Mouse (Mus musculus): Measurements from ENCODE around the gene Prkar1b. TPM values are rescaled to one million over a fixed set of nuclear protein-coding genes. Genes with fewer than 3 reads are reported as not detected.

The Prkar1b gene
- polyA plus RNA-seq, 1 experiment from 2014 or later, result 0.62 TPM

- Histone ChIP-seq H3K9me3 (ENCODE audit: low read length) (no peaks in the 10 kb centered on the region), H3K4me1 (ENCODE audit: insufficient read depth) (no peaks in the 10 kb centered on the region), H3K27me3 (ENCODE audit: insufficient read depth, low read length) (no peaks in the 10 kb centered on the region), H3K4me2 (ENCODE audit: low read depth, low read length) (no peak overlapping the region), H3K9ac (replicated peaks) (no peak overlapping the region), H3K4me3 (ENCODE audit: low read depth, low read length) (no peak overlapping the region), H3K27ac (ENCODE audit: low read depth) (no peak overlapping the region), H3K36me3 (replicated peaks; ENCODE audit: insufficient read depth, low read length) (no peaks in the 10 kb centered on the region)
- TF ChIP-seq CTCF (IDR thresholded peaks at IDR 0.05; ENCODE audit: low read depth), result no peak
- TF ChIP-seq EP300 (IDR thresholded peaks at IDR 0.05; ENCODE audit: low read depth), result no peak
- no peak for DNase-seq
- WGBS (ENCODE audit: insufficient replicate concordance), result 73% methylated on average over 8 of the region's 8 CpGs
- no peak for ATAC-seq
Measured at GRCm38 (mm10) chr5:139138926-139139472, 10.8 kb downstream of the Prkar1b start.

GRCm38 (mm10) chr5:139138261-139138925 lies 11.4 kb downstream of the Prkar1b start:
- H3K4me3 ChIP-seq (ENCODE audit: low read depth, low read length), result no peak overlapping the region
- no peak for ATAC-seq
- WGBS (ENCODE audit: insufficient replicate concordance), result 71% methylated on average over 12 of the region's 12 CpGs
- DNase-seq, result no peak
- H3K9ac ChIP-seq (replicated peaks), result no peak overlapping the region
- TF ChIP-seq EP300 (IDR thresholded peaks at IDR 0.05; ENCODE audit: low read depth) (no peak), CTCF (IDR thresholded peaks at IDR 0.05; ENCODE audit: low read depth) (no peak)
- no peaks in the 10 kb centered on the region for H3K36me3 ChIP-seq (replicated peaks; ENCODE audit: insufficient read depth, low read length)
- H3K27me3 ChIP-seq (ENCODE audit: insufficient read depth, low read length), result no peaks in the 10 kb centered on the region
- H3K27ac ChIP-seq (ENCODE audit: low read depth), result no peak overlapping the region
- no peaks in the 10 kb centered on the region for H3K9me3 ChIP-seq (ENCODE audit: low read length)
- no peak overlapping the region for H3K4me2 ChIP-seq (ENCODE audit: low read depth, low read length)
- no peaks in the 10 kb centered on the region for H3K4me1 ChIP-seq (ENCODE audit: insufficient read depth)

- 83% methylated on average over 6 of the region's 6 CpGs for WGBS (ENCODE audit: insufficient replicate concordance)
- no peaks in the 10 kb centered on the region for H3K27me3 ChIP-seq (ENCODE audit: insufficient read depth, low read length)
- no peak overlapping the region for H3K4me2 ChIP-seq (ENCODE audit: low read depth, low read length)
- no peak for ATAC-seq
- no peak for TF ChIP-seq EP300 (IDR thresholded peaks at IDR 0.05; ENCODE audit: low read depth)
- no peak for TF ChIP-seq CTCF (IDR thresholded peaks at IDR 0.05; ENCODE audit: low read depth)
- no peak for DNase-seq
- H3K9ac ChIP-seq (replicated peaks), result no peak overlapping the region
- no peaks in the 10 kb centered on the region for H3K9me3 ChIP-seq (ENCODE audit: low read length)
- H3K4me3 ChIP-seq (ENCODE audit: low read depth, low read length), result no peak overlapping the region
- no peaks in the 10 kb centered on the region for H3K4me1 ChIP-seq (ENCODE audit: insufficient read depth)
- H3K27ac ChIP-seq (ENCODE audit: low read depth), result no peak overlapping the region
- no peaks in the 10 kb centered on the region for H3K36me3 ChIP-seq (replicated peaks; ENCODE audit: insufficient read depth, low read length)
Measured at GRCm38 (mm10) chr5:139137176-139137575, 12.6 kb downstream of the Prkar1b start.

GRCm38 (mm10) chr5:139136341-139136740 lies 13.5 kb downstream of the Prkar1b start:
- H3K4me3 ChIP-seq (ENCODE audit: low read depth, low read length), result no peak overlapping the region
- TF ChIP-seq EP300 (IDR thresholded peaks at IDR 0.05; ENCODE audit: low read depth), result no peak
- 56% methylated on average over 1 of the region's 1 CpGs for WGBS (ENCODE audit: insufficient replicate concordance)

GRCm38 (mm10) chr5:139134501-139134900 lies 15.3 kb downstream of the Prkar1b start:
- no peaks in the 10 kb centered on the region for H3K36me3 ChIP-seq (replicated peaks; ENCODE audit: insufficient read depth, low read length)
- TF ChIP-seq CTCF (IDR thresholded peaks at IDR 0.05; ENCODE audit: low read depth) (no peak), EP300 (IDR thresholded peaks at IDR 0.05; ENCODE audit: low read depth) (no peak)
- DNase-seq (no peak), ATAC-seq (no peak)
- H3K4me1 ChIP-seq (ENCODE audit: insufficient read depth), result no peaks in the 10 kb centered on the region
- no peak overlapping the region for H3K4me3 ChIP-seq (ENCODE audit: low read depth, low read length)
- H3K9ac ChIP-seq (replicated peaks), result no peak overlapping the region
- WGBS (ENCODE audit: insufficient replicate concordance), result 72% methylated on average over 8 of the region's 8 CpGs
- peaks cover 7% of the 10 kb centered on the region for H3K27me3 ChIP-seq (ENCODE audit: insufficient read depth, low read length)
- no peak overlapping the region for H3K27ac ChIP-seq (ENCODE audit: low read depth)
- no peak overlapping the region for H3K4me2 ChIP-seq (ENCODE audit: low read depth, low read length)
- no peaks in the 10 kb centered on the region for H3K9me3 ChIP-seq (ENCODE audit: low read length)

More at GRCm38 (mm10) chr5:139136341-139136740, 13.5 kb downstream of the Prkar1b start:
- DNase-seq (no peak), ATAC-seq (no peak)
- no peaks in the 10 kb centered on the region for H3K9me3 ChIP-seq (ENCODE audit: low read length)
- H3K27me3 ChIP-seq (ENCODE audit: insufficient read depth, low read length), result no peaks in the 10 kb centered on the region
- H3K4me2 ChIP-seq (ENCODE audit: low read depth, low read length), result no peak overlapping the region
- no peak overlapping the region for H3K27ac ChIP-seq (ENCODE audit: low read depth)
- H3K36me3 ChIP-seq (replicated peaks; ENCODE audit: insufficient read depth, low read length), result no peaks in the 10 kb centered on the region
- no peaks in the 10 kb centered on the region for H3K4me1 ChIP-seq (ENCODE audit: insufficient read depth)
- H3K9ac ChIP-seq (replicated peaks), result no peak overlapping the region

GRCm38 (mm10) chr5:139130351-139130750 lies 19.4 kb downstream of the Prkar1b start:
- H3K27ac ChIP-seq (ENCODE audit: low read depth), result no peak overlapping the region
- H3K4me1 ChIP-seq (ENCODE audit: insufficient read depth), result peaks cover 5% of the 10 kb centered on the region
- WGBS (ENCODE audit: insufficient replicate concordance), result 71% methylated on average over 5 of the region's 5 CpGs
- TF ChIP-seq CTCF (IDR thresholded peaks at IDR 0.05; ENCODE audit: low read depth) (no peak), EP300 (IDR thresholded peaks at IDR 0.05; ENCODE audit: low read depth) (no peak)
- DNase-seq (no peak), ATAC-seq (no peak)
- H3K4me3 ChIP-seq (ENCODE audit: low read depth, low read length), result no peak overlapping the region
- no peaks in the 10 kb centered on the region for H3K36me3 ChIP-seq (replicated peaks; ENCODE audit: insufficient read depth, low read length)
- H3K9me3 ChIP-seq (ENCODE audit: low read length), result no peaks in the 10 kb centered on the region
- H3K9ac ChIP-seq (replicated peaks), result no peak overlapping the region
- peaks cover 16% of the 10 kb centered on the region for H3K27me3 ChIP-seq (ENCODE audit: insufficient read depth, low read length)
- H3K4me2 ChIP-seq (ENCODE audit: low read depth, low read length), result no peak overlapping the region

Data from liver, postnatal 0 days (tissue).